Mouse (Mus musculus): ENCODE measurements around the gene Shc1. TPM values are rescaled to one million over a fixed set of nuclear protein-coding genes. Genes with fewer than 3 reads are reported as not detected.

The Shc1 gene
- polyA plus RNA-seq, 1 experiment, result 63.5 TPM

DNA sequence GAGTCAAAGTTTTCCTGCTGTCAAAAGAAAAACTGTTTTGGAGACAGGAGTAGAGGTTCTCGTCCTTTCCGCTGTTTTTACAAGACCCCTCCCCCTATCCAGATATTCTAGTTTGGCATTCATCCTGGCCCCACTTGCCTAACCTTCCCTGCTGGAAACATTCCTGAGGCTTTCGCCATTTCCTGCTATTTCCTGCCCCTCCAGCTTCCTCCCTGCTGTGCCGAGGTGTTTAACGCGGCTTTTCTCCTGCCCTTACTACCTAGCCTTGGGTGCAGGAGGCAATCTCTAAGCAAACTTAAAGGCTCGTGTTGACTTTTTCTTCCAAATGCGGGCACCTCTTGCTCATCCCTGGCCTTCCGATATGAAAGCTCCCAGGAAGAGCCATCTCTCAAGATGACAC, 1.3 kb downstream of the Shc1 start:
- TF ChIP-seq POLR2A (IDR thresholded peaks at IDR 0.05; ENCODE audit: low read depth, low read length), result no peak; the same call in 1 of the 2 replicates
- TF ChIP-seq CTCF (IDR thresholded peaks at IDR 0.05; ENCODE audit: extremely low read depth, insufficient read length, insufficient replicate concordance, low read depth, low read length), result no peak
- peaks cover 5% of the 10 kb centered on the region for H3K4me1 ChIP-seq (ENCODE audit: control insufficient read depth, insufficient read depth, insufficient read length, low read length)
- peak overlapping the region; percentile 72 for H3K4me3 ChIP-seq (ENCODE audit: low read depth, low read length)
- peaks cover 13% of the 10 kb centered on the region for H3K36me3 ChIP-seq (ENCODE audit: control insufficient read depth, insufficient read depth, low read length)
- WGBS, result 6% methylated on average over 9 of the region's 9 CpGs
- no peaks in the 10 kb centered on the region for H3K27me3 ChIP-seq (ENCODE audit: control insufficient read depth, insufficient read depth, low read length)
- H3K27ac ChIP-seq (ENCODE audit: insufficient read depth, low read depth, low read length), result peak overlapping the region; percentile 90

GRCm38 (mm10) chr3:89419981-89420380, 1.7 kb downstream of the Shc1 start:
- H3K27ac ChIP-seq (ENCODE audit: insufficient read depth, low read depth, low read length), result peak overlapping the region; percentile 90
- TF ChIP-seq POLR2A (IDR thresholded peaks at IDR 0.05; ENCODE audit: low read depth, low read length) (no peak), CTCF (IDR thresholded peaks at IDR 0.05; ENCODE audit: extremely low read depth, insufficient read length, insufficient replicate concordance, low read depth, low read length) (no peak)
- peaks cover 7% of the 10 kb centered on the region for H3K4me1 ChIP-seq (ENCODE audit: control insufficient read depth, insufficient read depth, insufficient read length, low read length)
- no peaks in the 10 kb centered on the region for H3K27me3 ChIP-seq (ENCODE audit: control insufficient read depth, insufficient read depth, low read length)
- H3K4me3 ChIP-seq (ENCODE audit: low read depth, low read length), result peak overlapping the region; percentile 72
- peaks cover 17% of the 10 kb centered on the region for H3K36me3 ChIP-seq (ENCODE audit: control insufficient read depth, insufficient read depth, low read length)
- 28% methylated on average over 3 of the region's 3 CpGs for WGBS

DNA sequence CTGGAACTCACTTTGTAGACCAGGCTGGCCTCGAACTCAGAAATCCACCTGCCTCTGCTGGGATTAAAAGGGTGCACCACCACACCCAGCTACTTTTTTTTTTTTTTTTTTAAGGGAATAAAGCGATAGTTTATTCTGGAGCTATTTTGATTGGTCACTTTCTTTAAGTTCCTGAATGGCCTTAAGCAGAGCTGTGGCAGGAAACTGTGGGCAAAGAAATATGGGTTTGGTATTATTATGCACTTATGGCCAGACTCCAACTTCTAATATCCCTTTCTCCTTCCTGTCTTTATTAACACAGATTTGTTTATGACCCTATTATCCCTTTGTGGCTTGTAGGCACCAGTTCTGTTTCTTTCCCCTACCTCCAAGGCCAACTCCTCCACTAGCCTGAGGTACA, 2.2 kb downstream of the Shc1 start:
- TF ChIP-seq POLR2A (IDR thresholded peaks at IDR 0.05; ENCODE audit: low read depth, low read length) (no peak), CTCF (IDR thresholded peaks at IDR 0.05; ENCODE audit: extremely low read depth, insufficient read length, insufficient replicate concordance, low read depth, low read length) (no peak)
- Histone ChIP-seq H3K36me3 (ENCODE audit: control insufficient read depth, insufficient read depth, low read length) (peaks cover 20% of the 10 kb centered on the region), H3K4me3 (ENCODE audit: low read depth, low read length) (no peak overlapping the region), H3K4me1 (ENCODE audit: control insufficient read depth, insufficient read depth, insufficient read length, low read length) (peaks cover 7% of the 10 kb centered on the region), H3K27ac (ENCODE audit: insufficient read depth, low read depth, low read length) (peak overlapping the region; percentile 64), H3K27me3 (ENCODE audit: control insufficient read depth, insufficient read depth, low read length) (no peaks in the 10 kb centered on the region)
- WGBS, result 25% methylated on average over 2 of the region's 2 CpGs

GRCm38 (mm10) chr3:89421002-89421774, 2.9 kb downstream of the Shc1 start:
- H3K4me1 ChIP-seq (ENCODE audit: control insufficient read depth, insufficient read depth, insufficient read length, low read length), result peaks cover 7% of the 10 kb centered on the region
- H3K4me3 ChIP-seq (ENCODE audit: low read depth, low read length), result peak overlapping the region; percentile 52
- no peaks in the 10 kb centered on the region for H3K27me3 ChIP-seq (ENCODE audit: control insufficient read depth, insufficient read depth, low read length)
- 30% methylated on average over 11 of the region's 11 CpGs for WGBS
- peaks cover 23% of the 10 kb centered on the region for H3K36me3 ChIP-seq (ENCODE audit: control insufficient read depth, insufficient read depth, low read length)
- TF ChIP-seq CTCF (IDR thresholded peaks at IDR 0.05; ENCODE audit: extremely low read depth, insufficient read length, insufficient replicate concordance, low read depth, low read length) (no peak), POLR2A (IDR thresholded peaks at IDR 0.05; ENCODE audit: low read depth, low read length) (peak; percentile 45; the same call in 1 of the 2 replicates)
- peak overlapping the region; percentile 64 for H3K27ac ChIP-seq (ENCODE audit: insufficient read depth, low read depth, low read length)

DNA sequence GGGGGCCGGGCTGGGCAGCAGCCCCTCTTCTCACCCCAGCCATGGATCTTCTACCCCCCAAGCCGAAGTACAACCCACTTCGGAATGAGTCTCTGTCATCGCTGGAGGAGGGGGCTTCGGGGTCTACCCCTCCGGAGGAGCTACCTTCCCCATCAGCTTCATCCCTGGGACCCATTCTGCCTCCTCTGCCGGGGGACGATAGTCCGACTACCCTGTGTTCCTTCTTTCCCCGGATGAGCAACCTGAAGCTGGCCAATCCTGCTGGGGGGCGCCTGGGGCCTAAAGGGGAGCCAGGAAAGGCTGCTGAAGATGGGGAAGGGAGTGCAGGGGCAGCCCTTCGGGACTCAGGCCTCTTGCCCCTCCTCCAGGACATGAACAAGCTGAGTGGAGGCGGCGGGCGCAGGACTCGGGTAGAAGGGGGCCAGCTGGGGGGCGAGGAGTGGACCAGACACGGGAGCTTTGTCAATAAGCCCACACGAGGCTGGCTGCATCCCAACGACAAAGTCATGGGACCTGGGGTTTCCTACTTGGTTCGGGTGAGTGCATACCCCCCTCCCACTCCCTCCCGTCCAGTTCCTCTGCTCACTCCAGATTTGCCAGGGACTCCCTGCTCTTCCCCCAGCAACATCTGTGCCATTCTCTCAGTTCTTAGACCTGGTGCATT, 3.7 kb downstream of the Shc1 start:
- H3K27me3 ChIP-seq (ENCODE audit: control insufficient read depth, insufficient read depth, low read length), result no peaks in the 10 kb centered on the region
- H3K4me1 ChIP-seq (ENCODE audit: control insufficient read depth, insufficient read depth, insufficient read length, low read length), result peaks cover 7% of the 10 kb centered on the region
- no peak for TF ChIP-seq POLR2A (IDR thresholded peaks at IDR 0.05; ENCODE audit: low read depth, low read length)
- no peak for TF ChIP-seq CTCF (IDR thresholded peaks at IDR 0.05; ENCODE audit: extremely low read depth, insufficient read length, insufficient replicate concordance, low read depth, low read length)
- no peak overlapping the region for H3K27ac ChIP-seq (ENCODE audit: insufficient read depth, low read depth, low read length)
- H3K4me3 ChIP-seq (ENCODE audit: low read depth, low read length), result peak overlapping the region; percentile 52
- peaks cover 27% of the 10 kb centered on the region for H3K36me3 ChIP-seq (ENCODE audit: control insufficient read depth, insufficient read depth, low read length)
- 54% methylated on average over 22 of the region's 22 CpGs for WGBS

GRCm38 (mm10) chr3:89422556-89423205, 4.4 kb downstream of the Shc1 start:
- Histone ChIP-seq H3K27ac (ENCODE audit: insufficient read depth, low read depth, low read length) (no peak overlapping the region), H3K4me3 (ENCODE audit: low read depth, low read length) (no peak overlapping the region), H3K4me1 (ENCODE audit: control insufficient read depth, insufficient read depth, insufficient read length, low read length) (peaks cover 7% of the 10 kb centered on the region), H3K27me3 (ENCODE audit: control insufficient read depth, insufficient read depth, low read length) (no peaks in the 10 kb centered on the region), H3K36me3 (ENCODE audit: control insufficient read depth, insufficient read depth, low read length) (peaks cover 33% of the 10 kb centered on the region)
- TF ChIP-seq CTCF (IDR thresholded peaks at IDR 0.05; ENCODE audit: extremely low read depth, insufficient read length, insufficient replicate concordance, low read depth, low read length), result no peak
- TF ChIP-seq POLR2A (IDR thresholded peaks at IDR 0.05; ENCODE audit: low read depth, low read length), result no peak
- 73% methylated on average over 6 of the region's 6 CpGs for WGBS

Data from small intestine, adult 2 months (tissue).